Mouse (Mus musculus): ENCODE data around the gene Mlx. TPM values are rescaled to one million over a fixed set of nuclear protein-coding genes. Genes with fewer than 3 reads are reported as not detected.
A peak's percentile ranks its signal among the peaks of the same experiment; 100 is the strongest.

Gene Mlx
- total RNA-seq, 1 experiment: 42.0 TPM

GRCm38 (mm10) chr11:101138536-101139181 lies 51.6 kb downstream of the Mlx start:
- peak; percentile 65 for DNase-seq (ENCODE audit: low read depth, low spot score)
- H3K4me1 ChIP-seq (ENCODE audit: control insufficient read depth in 2 of 2, insufficient read depth in 2 of 2, low read length in 2 of 2, poor library complexity in 1 of 2): peaks cover 2 to 10% of the 10 kb centered on the region in 2 experiments; a peak in 1 of 4 replicates
- peak overlapping the region; percentile 2 to 42; a peak in 3 of 4 replicates for H3K4me3 ChIP-seq (ENCODE audit: insufficient read depth in 1 of 2, low read depth in 1 of 2, low read length in 2 of 2, poor library complexity in 1 of 2, severe bottlenecking in 1 of 2)
- H3K9ac ChIP-seq (ENCODE audit: insufficient read depth, low read depth, low read length, poor library complexity, severe bottlenecking): peak overlapping the region; percentile 14; the same call in 1 of the 2 replicates
- no peaks in the 10 kb centered on the region for H3K36me3 ChIP-seq (ENCODE audit: control insufficient read depth, insufficient read depth, low read length, poor library complexity, severe bottlenecking)
- TF ChIP-seq HCFC1 (IDR thresholded peaks at IDR 0.05; ENCODE audit: borderline replicate concordance, insufficient read depth, low read length) (no peak), CHD2 (IDR thresholded peaks at IDR 0.05; ENCODE audit: low read depth, low read length) (no peak), ZNF384 (IDR thresholded peaks at IDR 0.05; ENCODE audit: low read depth, low read length) (no peak), ZC3H11A (IDR thresholded peaks at IDR 0.05; ENCODE audit: borderline replicate concordance, low read depth, low read length) (no peak)
- no peaks in the 10 kb centered on the region for H3K9me3 ChIP-seq (ENCODE audit: control insufficient read depth, insufficient read depth, low read depth, low read length)
- in situ Hi-C loops (cut with MboI; ENCODE audit: low sequenced_read_pairs in 2 of 2, unreplicated experiment in 2 of 2): no loop called here
- no peak overlapping the region for H3K27ac ChIP-seq (ENCODE audit: insufficient read depth, low read depth, low read length, poor library complexity, severe bottlenecking)

DNA sequence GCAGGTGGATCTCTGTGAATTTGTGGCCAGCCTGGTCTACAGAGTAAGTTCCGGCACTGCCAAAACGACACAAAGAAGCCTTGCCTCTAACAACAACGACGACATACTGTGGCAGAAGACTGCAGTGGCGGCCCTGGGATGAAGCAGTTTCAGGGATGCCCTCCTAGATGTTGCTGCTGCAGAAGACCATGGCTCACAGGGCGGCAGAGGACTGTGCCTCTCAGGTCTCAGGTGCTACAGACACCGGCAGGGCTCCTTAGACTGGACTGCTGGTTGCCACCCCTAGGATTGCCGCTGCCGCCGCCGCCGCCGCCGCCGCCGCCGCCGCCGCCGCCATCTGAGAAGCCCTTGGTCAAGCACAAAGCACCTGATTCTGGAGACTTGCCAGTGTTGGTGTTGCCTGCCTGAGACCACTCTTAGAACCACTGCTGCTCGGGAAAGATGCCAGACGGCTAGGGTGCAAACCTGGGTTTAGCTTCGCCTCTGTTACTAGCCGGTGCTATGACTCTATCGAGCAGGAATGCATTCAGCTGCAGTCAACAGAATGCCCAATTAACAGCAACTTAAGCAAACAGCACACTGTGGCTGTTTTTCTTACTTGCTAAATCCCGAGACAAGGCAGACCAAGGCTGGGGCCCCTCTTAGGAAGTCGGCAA lies 53.2 kb downstream of the Mlx start:
- DNase-seq (ENCODE audit: low read depth, low spot score): no peak

DNA sequence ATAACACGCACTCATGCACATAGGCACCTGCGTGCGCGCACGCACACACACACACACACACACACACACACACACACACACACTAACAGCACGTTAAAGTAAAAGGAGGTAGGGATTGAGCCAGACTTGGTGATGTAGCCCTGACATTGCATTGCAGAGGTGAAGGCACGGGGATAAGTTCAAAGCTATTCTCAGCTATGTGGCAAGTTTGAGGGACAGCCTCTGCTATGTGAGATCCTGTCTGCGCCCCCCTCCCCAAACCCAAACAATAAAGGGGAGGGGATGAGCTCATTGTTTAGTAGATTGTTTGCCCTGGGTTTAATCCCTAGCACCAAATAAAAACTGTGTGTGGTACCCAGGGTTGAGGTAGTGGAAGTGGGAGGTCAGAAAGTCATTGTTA lies 54.0 kb downstream of the Mlx start:
- in situ Hi-C loops (cut with MboI; ENCODE audit: low sequenced_read_pairs in 2 of 2, unreplicated experiment in 2 of 2): no loop called here
- no peak overlapping the region for H3K27ac ChIP-seq (ENCODE audit: insufficient read depth, low read depth, low read length, poor library complexity, severe bottlenecking)
- no peak overlapping the region for H3K9ac ChIP-seq (ENCODE audit: insufficient read depth, low read depth, low read length, poor library complexity, severe bottlenecking)
- H3K4me1 ChIP-seq (ENCODE audit: control insufficient read depth in 2 of 2, insufficient read depth in 2 of 2, low read length in 2 of 2, poor library complexity in 1 of 2): peaks cover 2 to 11% of the 10 kb centered on the region in 2 experiments; a peak in 1 of 4 replicates
- no peaks in the 10 kb centered on the region for H3K9me3 ChIP-seq (ENCODE audit: control insufficient read depth, insufficient read depth, low read depth, low read length)
- H3K4me3 ChIP-seq (ENCODE audit: insufficient read depth in 1 of 2, low read depth in 1 of 2, low read length in 2 of 2, poor library complexity in 1 of 2, severe bottlenecking in 1 of 2): no peak overlapping the region
- no peaks in the 10 kb centered on the region for H3K36me3 ChIP-seq (ENCODE audit: control insufficient read depth, insufficient read depth, low read length, poor library complexity, severe bottlenecking)
- DNase-seq (ENCODE audit: low read depth, low spot score): no peak
- TF ChIP-seq ZNF384 (IDR thresholded peaks at IDR 0.05; ENCODE audit: low read depth, low read length) (no peak), CHD2 (IDR thresholded peaks at IDR 0.05; ENCODE audit: low read depth, low read length) (no peak), HCFC1 (IDR thresholded peaks at IDR 0.05; ENCODE audit: borderline replicate concordance, insufficient read depth, low read length) (no peak), ZC3H11A (IDR thresholded peaks at IDR 0.05; ENCODE audit: borderline replicate concordance, low read depth, low read length) (no peak), MAFK (IDR thresholded peaks at IDR 0.05; ENCODE audit: insufficient read depth, low read depth, low read length) (no peak)

More for the DNA sequence above, 53.2 kb downstream of the Mlx start:
- Histone ChIP-seq H3K9me3 (ENCODE audit: control insufficient read depth, insufficient read depth, low read depth, low read length) (no peaks in the 10 kb centered on the region), H3K36me3 (ENCODE audit: control insufficient read depth, insufficient read depth, low read length, poor library complexity, severe bottlenecking) (no peaks in the 10 kb centered on the region), H3K4me1 (ENCODE audit: control insufficient read depth in 2 of 2, insufficient read depth in 2 of 2, low read length in 2 of 2, poor library complexity in 1 of 2) (peaks cover 2 to 11% of the 10 kb centered on the region in 2 experiments; a peak in 1 of 4 replicates), H3K4me3 (ENCODE audit: insufficient read depth in 1 of 2, low read depth in 1 of 2, low read length in 2 of 2, poor library complexity in 1 of 2, severe bottlenecking in 1 of 2) (no peak overlapping the region), H3K27ac (ENCODE audit: insufficient read depth, low read depth, low read length, poor library complexity, severe bottlenecking) (no peak overlapping the region), H3K9ac (ENCODE audit: insufficient read depth, low read depth, low read length, poor library complexity, severe bottlenecking) (no peak overlapping the region)
- in situ Hi-C loops (cut with MboI; ENCODE audit: low sequenced_read_pairs in 2 of 2, unreplicated experiment in 2 of 2): no loop called here
- TF ChIP-seq CHD2 (IDR thresholded peaks at IDR 0.05; ENCODE audit: low read depth, low read length) (no peak), ZC3H11A (IDR thresholded peaks at IDR 0.05; ENCODE audit: borderline replicate concordance, low read depth, low read length) (no peak)

Other genes with a start within 250 kb of the Mlx start
- 3.4 and 4.3 TPM in 2 replicates for gene Stat5b, start 236.6 kb upstream of the Mlx start, total RNA-seq (2012; rRNA removed)
- 1.7 TPM in 2 replicates for gene Stat5a, start 227.9 kb upstream of the Mlx start, total RNA-seq (2012; rRNA removed)
- 61.5 and 78.9 TPM in 2 replicates for gene Stat3, start 147.7 kb upstream of the Mlx start, total RNA-seq (2012; rRNA removed)
- gene Cavin1, start 116.4 kb upstream of the Mlx start, total RNA-seq (2012; rRNA removed): 16.4 and 30.7 TPM in 2 replicates
- gene Atp6v0a1, start 77.8 kb upstream of the Mlx start, total RNA-seq (2012; rRNA removed): 38.1 and 43.4 TPM in 2 replicates
- 4.7 and 9.2 TPM in 2 replicates for gene Naglu, start 17.3 kb upstream of the Mlx start, total RNA-seq (2012; rRNA removed)
- gene Hsd17b1, start 8.9 kb upstream of the Mlx start, total RNA-seq (2012; rRNA removed): 2.4 and 3.4 TPM in 2 replicates
- gene Coasy, start 4.7 kb upstream of the Mlx start, total RNA-seq (2012; rRNA removed): 21.9 and 22.9 TPM in 2 replicates
- gene Psmc3ip, start 8.2 kb downstream of the Mlx start, total RNA-seq (2012; rRNA removed): 20.6 and 31.5 TPM in 2 replicates
- gene Retreg3, start 32.6 kb downstream of the Mlx start, total RNA-seq (2012; rRNA removed): 60.4 and 65.2 TPM in 2 replicates
- gene Tubg1, start 32.7 kb downstream of the Mlx start, total RNA-seq (2012; rRNA removed): 27.5 and 38.6 TPM in 2 replicates
- gene Tubg2, start 68.6 kb downstream of the Mlx start, total RNA-seq (2012; rRNA removed): 0.31 and 0.74 TPM in 2 replicates
- gene Cntnap1, start 83.2 kb downstream of the Mlx start, total RNA-seq (2012; rRNA removed): 0.18 and 0.58 TPM in 2 replicates
- gene Plekhh3, start 84.1 kb downstream of the Mlx start, total RNA-seq (2012; rRNA removed): 3.4 and 5.1 TPM in 2 replicates
- 0.31 TPM in 1 of 2 replicates, not detected in the other for gene Ccr10, start 88.2 kb downstream of the Mlx start, total RNA-seq (2012; rRNA removed)
- gene Ezh1, start 139.2 kb downstream of the Mlx start, total RNA-seq (2012; rRNA removed): 18.3 and 18.9 TPM in 2 replicates
- 4.0 and 5.6 TPM in 2 replicates for gene Ramp2, start 158.8 kb downstream of the Mlx start, total RNA-seq (2012; rRNA removed)
- gene Vps25, start 166.4 kb downstream of the Mlx start, total RNA-seq (2012; rRNA removed): 105 and 135 TPM in 2 replicates
- 0.49 and 1.1 TPM in 2 replicates for gene Wnk4, start 173.3 kb downstream of the Mlx start, total RNA-seq (2012; rRNA removed)
- 2.1 and 2.4 TPM in 2 replicates for gene Cntd1, start 191.7 kb downstream of the Mlx start, total RNA-seq (2012; rRNA removed)
- gene Coa3, start 191.8 kb downstream of the Mlx start, total RNA-seq (2012; rRNA removed): 107 and 139 TPM in 2 replicates
- gene Becn1, start 215.0 kb downstream of the Mlx start, total RNA-seq (2012; rRNA removed): 80.6 and 89.2 TPM in 2 replicates
- 40.0 and 57.0 TPM in 2 replicates for gene Psme3, start 228.9 kb downstream of the Mlx start, total RNA-seq (2012; rRNA removed)
- 4.6 and 5.0 TPM in 2 replicates for gene Aoc2, start 237.8 kb downstream of the Mlx start, total RNA-seq (2012; rRNA removed)
- gene Aoc3, start 243.3 kb downstream of the Mlx start, total RNA-seq (2012; rRNA removed): 0.62 and 0.95 TPM in 2 replicates